ENCODE assay signal across 24 mouse cellular contexts in the genomic region with DNA sequence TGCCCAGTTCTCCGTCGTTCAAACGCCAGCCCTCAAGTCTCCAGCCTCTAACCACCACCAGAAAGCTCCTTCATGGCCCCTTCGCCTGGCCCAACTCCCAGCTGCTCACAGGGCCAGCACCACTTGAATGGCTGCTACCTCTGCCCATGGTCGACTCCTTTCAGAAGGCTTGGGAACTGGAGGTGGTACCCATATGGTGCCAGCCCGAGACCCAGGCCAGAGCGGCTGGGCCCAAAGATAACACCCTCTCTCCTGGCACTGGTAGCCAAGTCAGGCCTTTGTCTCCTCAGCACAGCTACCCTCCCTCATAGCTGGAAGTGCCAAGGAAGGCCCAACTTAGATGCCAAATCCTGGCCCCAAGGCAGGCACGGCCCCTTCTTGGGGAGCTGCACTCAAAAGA.
DNase-seq lines count a peak whose midpoint lies in the region; ATAC-seq and TF ChIP-seq lines count a peak whose summit lies in the region.
"Had no signal": no experiment of that assay in that cellular context is flagged by ENCODE, and none has a peak within 500 bp of the region (broad histone marks: within the 10 kb centered on the region; RNA-seq: fewer than 3 reads in every experiment).

No protein-coding gene starts in this region.

- H3K27ac ChIP-seq in hindbrain, embryonic 10.5 days: 0 out of 2 replicates have a peak overlapping the region, but pooled peaks have one; percentile 31
- no peak overlapping the region for H3K27ac ChIP-seq in hindbrain, embryonic 13.5 days
- no peak overlapping the region for H3K27ac ChIP-seq in midbrain, embryonic 16.5 days (ENCODE audit: low read length)
- H3K27ac ChIP-seq in midbrain, embryonic 10.5 days (replicated peaks): no peak overlapping the region; the same call in 1 of the 2 replicates
- no peak overlapping the region for H3K27ac ChIP-seq in forebrain, embryonic 14.5 days (ENCODE audit: low read depth, low read length)
- peak overlapping the region; percentile 52; the same call in 1 of the 2 replicates for H3K27ac ChIP-seq in hindbrain, postnatal 0 days
- H3K27ac ChIP-seq: heart, adult 2 months; heart, embryonic 15.5 days; stomach, embryonic 15.5 days had no signal

- 92% methylated on average over 8 of the region's 8 CpGs for WGBS in hindbrain, embryonic 10.5 days
- WGBS in hindbrain, embryonic 13.5 days: 87% methylated on average over 8 of the region's 8 CpGs
- 85% methylated on average over 8 of the region's 8 CpGs for WGBS in midbrain, embryonic 16.5 days
- 92% methylated on average over 8 of the region's 8 CpGs for WGBS in midbrain, embryonic 10.5 days
- 87% methylated on average over 8 of the region's 8 CpGs for WGBS in forebrain, embryonic 14.5 days
- WGBS in hindbrain, postnatal 0 days: 39% methylated on average over 8 of the region's 8 CpGs

- no peak for ATAC-seq in hindbrain, embryonic 13.5 days (ENCODE audit: low FRiP score)
- peak; percentile 72; the same call in 1 of the 2 replicates for ATAC-seq in midbrain, embryonic 16.5 days
- no peak; the same call in 1 of the 2 replicates for ATAC-seq in forebrain, embryonic 14.5 days
- ATAC-seq in hindbrain, postnatal 0 days: peak; percentile 72; the same call in 1 of the 2 replicates
- ATAC-seq: intestine, embryonic 16.5 days; lung, postnatal 0 days had no signal

- H3K4me1 ChIP-seq in hindbrain, embryonic 10.5 days (replicated peaks): peaks cover 29% of the 10 kb centered on the region
- peaks cover 29% of the 10 kb centered on the region for H3K4me1 ChIP-seq in hindbrain, embryonic 13.5 days (replicated peaks)
- no peaks in the 10 kb centered on the region for H3K4me1 ChIP-seq in midbrain, embryonic 16.5 days (ENCODE audit: control insufficient read depth, insufficient read depth, low read length)
- peaks cover 14% of the 10 kb centered on the region for H3K4me1 ChIP-seq in midbrain, embryonic 10.5 days
- H3K4me1 ChIP-seq in forebrain, embryonic 14.5 days (ENCODE audit: control insufficient read depth, insufficient read depth, low read length): 0 out of 2 replicates have a peak, but pooled peaks cover 5% of the 10 kb centered on the region
- peaks cover 11% of the 10 kb centered on the region; the same call in 1 of the 2 replicates for H3K4me1 ChIP-seq in hindbrain, postnatal 0 days (ENCODE audit: insufficient read depth, low read length)
- H3K4me1 ChIP-seq: embryonic facial prominence, embryonic 12.5 days; heart, embryonic 15.5 days; stomach, embryonic 15.5 days had no signal

- no peak overlapping the region for H3K4me2 ChIP-seq in hindbrain, embryonic 13.5 days
- no peak overlapping the region for H3K4me2 ChIP-seq in midbrain, embryonic 16.5 days (ENCODE audit: low read length)
- no peak overlapping the region for H3K4me2 ChIP-seq in forebrain, embryonic 14.5 days (ENCODE audit: low read length)
- H3K4me2 ChIP-seq in hindbrain, postnatal 0 days (ENCODE audit: low read depth, low read length): no peak overlapping the region
- H3K4me2 ChIP-seq: embryonic facial prominence, embryonic 12.5 days; heart, embryonic 15.5 days; midbrain, embryonic 13.5 days; stomach, embryonic 15.5 days had no signal

- H3K27me3 ChIP-seq in hindbrain, embryonic 10.5 days (ENCODE audit: insufficient read depth, poor library complexity, severe bottlenecking): peaks cover 8% of the 10 kb centered on the region; the same call in 1 of the 2 replicates
- H3K27me3 ChIP-seq in hindbrain, embryonic 13.5 days: no peaks in the 10 kb centered on the region
- no peaks in the 10 kb centered on the region for H3K27me3 ChIP-seq in midbrain, embryonic 16.5 days (ENCODE audit: control insufficient read depth, insufficient read depth, low read depth, low read length)
- peaks cover 5% of the 10 kb centered on the region for H3K27me3 ChIP-seq in midbrain, embryonic 10.5 days (ENCODE audit: low read depth, poor library complexity, severe bottlenecking)
- H3K27me3 ChIP-seq in forebrain, embryonic 14.5 days (replicated peaks; ENCODE audit: control insufficient read depth, insufficient read depth, low read length): no peaks in the 10 kb centered on the region
- no peaks in the 10 kb centered on the region; the same call in 1 of the 2 replicates for H3K27me3 ChIP-seq in hindbrain, postnatal 0 days (ENCODE audit: insufficient read depth, low read length)
- H3K27me3 ChIP-seq: embryonic facial prominence, embryonic 12.5 days; stomach, embryonic 15.5 days had no signal

- no peaks in the 10 kb centered on the region for H3K9me3 ChIP-seq in hindbrain, embryonic 10.5 days
- no peaks in the 10 kb centered on the region for H3K9me3 ChIP-seq in hindbrain, embryonic 13.5 days
- H3K9me3 ChIP-seq in midbrain, embryonic 16.5 days (replicated peaks; ENCODE audit: control insufficient read depth, low read length, poor library complexity, severe bottlenecking): no peaks in the 10 kb centered on the region
- H3K9me3 ChIP-seq in midbrain, embryonic 10.5 days (replicated peaks): no peaks in the 10 kb centered on the region; the same call in 1 of the 2 replicates
- H3K9me3 ChIP-seq in forebrain, embryonic 14.5 days (replicated peaks; ENCODE audit: control insufficient read depth, low read length): no peaks in the 10 kb centered on the region
- H3K9me3 ChIP-seq in hindbrain, postnatal 0 days (ENCODE audit: low read length): no peaks in the 10 kb centered on the region
- H3K9me3 ChIP-seq: embryonic facial prominence, embryonic 12.5 days; heart, embryonic 15.5 days; midbrain, embryonic 13.5 days; stomach, embryonic 15.5 days had no signal

- no peaks in the 10 kb centered on the region for H3K36me3 ChIP-seq in hindbrain, embryonic 10.5 days
- no peaks in the 10 kb centered on the region for H3K36me3 ChIP-seq in hindbrain, embryonic 13.5 days
- no peaks in the 10 kb centered on the region for H3K36me3 ChIP-seq in midbrain, embryonic 16.5 days (ENCODE audit: control insufficient read depth, insufficient read depth, low read length)
- no peaks in the 10 kb centered on the region for H3K36me3 ChIP-seq in midbrain, embryonic 10.5 days
- H3K36me3 ChIP-seq in forebrain, embryonic 14.5 days (ENCODE audit: control insufficient read depth, insufficient read depth, low read length): no peaks in the 10 kb centered on the region
- no peaks in the 10 kb centered on the region for H3K36me3 ChIP-seq in hindbrain, postnatal 0 days (ENCODE audit: insufficient read depth, low read length)
- H3K36me3 ChIP-seq: embryonic facial prominence, embryonic 12.5 days; heart, embryonic 15.5 days; midbrain, embryonic 13.5 days; stomach, embryonic 15.5 days had no signal

- DNase-seq in hindbrain, embryonic 10.5 days (ENCODE audit: low spot score): no peak
- DNase-seq in midbrain, embryonic 10.5 days (ENCODE audit: low spot score): no peak
- DNase-seq in forebrain, embryonic 14.5 days (ENCODE audit: low spot score): peak; percentile 48
- peak; percentile 66 for DNase-seq in hindbrain, postnatal 0 days (ENCODE audit: low spot score)
- no peak for DNase-seq in kidney, postnatal 4 days
- DNase-seq: adrenal gland, postnatal 36 days; B cell, adult 2 months; cerebellum, adult 9-10 months; gastrocnemius, postnatal 14 days; heart, adult 2 months; heart, postnatal 4 days; liver; right cerebral cortex, adult 18-20 months; thymus, adult 18-20 months; thymus, postnatal 4 days had no signal

- no peak for TF ChIP-seq CTCF in hindbrain, postnatal 0 days (IDR thresholded peaks at IDR 0.05; ENCODE audit: low read depth)

- H3K4me3 ChIP-seq in hindbrain, embryonic 10.5 days: no peak overlapping the region
- no peak overlapping the region for H3K4me3 ChIP-seq in hindbrain, embryonic 13.5 days
- H3K4me3 ChIP-seq in midbrain, embryonic 16.5 days (ENCODE audit: low read depth, low read length): no peak overlapping the region
- no peak overlapping the region for H3K4me3 ChIP-seq in midbrain, embryonic 10.5 days
- no peak overlapping the region for H3K4me3 ChIP-seq in forebrain, embryonic 14.5 days (ENCODE audit: low read depth, low read length)
- no peak overlapping the region for H3K4me3 ChIP-seq in hindbrain, postnatal 0 days (ENCODE audit: low read length)
- H3K4me3 ChIP-seq: embryonic facial prominence, embryonic 12.5 days; erythroblast, embryonic 14.5 days; heart, adult 2 months; heart, embryonic 15.5 days; midbrain, embryonic 13.5 days; stomach, embryonic 15.5 days had no signal

- H3K9ac ChIP-seq in hindbrain, embryonic 13.5 days: no peak overlapping the region
- no peak overlapping the region for H3K9ac ChIP-seq in midbrain, embryonic 16.5 days (ENCODE audit: low read depth, low read length)
- no peak overlapping the region for H3K9ac ChIP-seq in forebrain, embryonic 14.5 days (ENCODE audit: low read length)
- H3K9ac ChIP-seq in hindbrain, postnatal 0 days (replicated peaks; ENCODE audit: low read length): no peak overlapping the region
- H3K9ac ChIP-seq: embryonic facial prominence, embryonic 12.5 days; heart, embryonic 15.5 days; midbrain, embryonic 13.5 days; stomach, embryonic 15.5 days had no signal

Comparison
In these comparisons a context has a peak if more than half of its experiments do, and no peak if none do; other contexts are left out.
1. DNase-seq: peak in forebrain, embryonic 14.5 days (single experiment) and hindbrain, postnatal 0 days (single experiment); none in hindbrain, embryonic 10.5 days (single experiment), midbrain, embryonic 10.5 days (single experiment) and kidney, postnatal 4 days (0 of 2).
2. H3K27ac ChIP-seq: peak in hindbrain, embryonic 10.5 days (single experiment) and hindbrain, postnatal 0 days (single experiment); none in hindbrain, embryonic 13.5 days (single experiment), midbrain, embryonic 16.5 days (single experiment), midbrain, embryonic 10.5 days (single experiment) and forebrain, embryonic 14.5 days (single experiment).
3. ATAC-seq: peak in midbrain, embryonic 16.5 days (single experiment) and hindbrain, postnatal 0 days (single experiment); none in hindbrain, embryonic 13.5 days (single experiment) and forebrain, embryonic 14.5 days (single experiment).